Mouse (Mus musculus): Measurements from ENCODE around the gene Gm16181. TPM values are rescaled to one million over a fixed set of nuclear protein-coding genes. Genes with fewer than 3 reads are reported as not detected.
A peak's percentile ranks its signal among the peaks of the same experiment; 100 is the strongest.

The Gm16181 gene
- polyA plus RNA-seq, 1 experiment from 2014 or later = 0.46 TPM

DNA sequence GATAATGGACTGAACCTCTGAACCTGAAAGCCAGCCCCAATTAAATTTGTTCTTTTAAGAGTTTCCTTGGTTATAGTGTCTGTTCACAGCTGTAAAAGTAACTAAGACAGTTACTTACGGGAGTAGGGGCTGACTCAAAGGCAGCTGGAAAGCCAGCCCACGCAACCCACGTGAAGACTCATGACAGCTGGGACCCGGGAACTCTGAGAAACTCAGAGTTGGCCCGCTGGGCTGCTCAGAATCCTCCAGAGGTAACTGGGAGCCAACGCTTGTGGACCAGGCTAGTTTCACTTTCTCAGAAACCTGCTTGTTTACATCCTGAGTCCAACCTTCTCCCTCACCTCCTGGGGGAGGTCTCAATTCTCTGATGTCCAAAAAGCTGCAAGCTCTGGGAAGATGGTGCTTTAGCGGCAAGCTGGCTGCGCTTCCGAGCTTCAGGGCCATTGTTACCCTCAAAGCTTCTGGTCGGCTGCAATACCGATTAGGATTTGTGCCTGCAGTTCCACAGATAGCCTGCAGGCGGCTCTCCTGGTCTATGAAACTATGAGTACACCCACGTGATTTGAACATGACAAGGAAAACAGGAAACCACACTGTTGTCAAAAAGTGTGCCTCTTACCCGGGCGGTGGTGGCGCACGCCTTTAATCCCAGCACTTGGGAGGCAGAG lies 37.3 kb downstream of the Gm16181 start:
- no peak for ATAC-seq
- 17% methylated on average over 17 of the region's 17 CpGs for WGBS

DNA sequence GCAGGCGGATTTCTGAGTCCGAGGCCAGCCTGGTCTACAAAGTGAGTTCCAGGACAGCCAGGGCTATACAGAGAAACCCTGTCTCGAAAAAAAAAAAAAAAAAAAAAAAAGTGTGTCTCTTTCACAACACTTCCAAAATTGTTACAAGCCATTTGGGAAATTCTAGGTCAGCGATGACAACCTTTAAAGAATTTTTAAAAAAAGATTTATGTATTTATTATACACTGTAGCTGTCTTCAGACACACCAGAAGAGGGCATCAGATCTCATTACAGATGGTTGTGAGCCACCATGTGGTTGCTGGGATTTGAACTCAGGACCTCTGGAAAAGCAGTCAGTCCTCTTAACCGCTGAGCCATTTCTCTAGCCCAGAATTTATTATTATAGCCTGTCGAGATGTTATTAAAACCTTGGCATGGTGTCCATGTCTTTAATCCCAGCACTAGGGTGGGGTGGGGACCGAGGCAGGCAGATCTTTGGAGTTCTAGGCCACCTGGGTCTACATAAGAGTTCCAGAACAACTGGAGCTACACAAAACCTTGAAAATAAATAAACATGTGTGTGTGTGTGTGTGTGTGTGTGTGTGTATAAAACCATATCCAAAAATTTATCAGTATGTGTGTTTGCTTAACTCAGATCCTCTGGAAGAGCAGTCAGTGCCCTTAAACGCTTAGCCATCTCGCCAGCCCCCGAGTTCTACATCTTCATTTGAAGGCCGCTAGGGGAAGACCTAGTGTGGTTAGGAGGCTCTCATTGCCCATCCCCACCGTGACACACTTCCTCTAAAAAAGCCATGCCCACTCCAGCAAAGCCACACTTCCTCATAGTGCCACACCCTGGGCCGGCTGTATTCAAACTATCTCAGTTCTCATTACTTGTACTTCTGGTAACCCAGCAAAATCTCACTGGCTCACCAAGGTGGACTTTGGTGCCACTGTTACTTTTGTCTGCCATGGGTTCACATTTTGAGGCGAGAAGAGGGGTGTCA lies 38.2 kb downstream of the Gm16181 start:
- H3K4me2 ChIP-seq (ENCODE audit: low read depth, low read length) = peak overlapping the region; percentile 48

More for the DNA sequence above, 37.3 kb downstream of the Gm16181 start:
- Histone ChIP-seq H3K4me1 (ENCODE audit: control insufficient read depth, insufficient read depth, low read length) (no peaks in the 10 kb centered on the region), H3K4me3 (ENCODE audit: low read length) (peak overlapping the region; percentile 32), H3K27me3 (replicated peaks; ENCODE audit: control insufficient read depth, insufficient read depth, low read length) (no peaks in the 10 kb centered on the region), H3K27ac (ENCODE audit: low read length) (no peak overlapping the region), H3K4me2 (ENCODE audit: low read depth, low read length) (peak overlapping the region; percentile 48), H3K9me3 (ENCODE audit: control insufficient read depth, low read length) (no peaks in the 10 kb centered on the region), H3K36me3 (ENCODE audit: control insufficient read depth, insufficient read depth, low read length) (peaks cover 1% of the 10 kb centered on the region; the same call in 1 of the 2 replicates), H3K9ac (ENCODE audit: low read depth, low read length) (peak overlapping the region; percentile 43; the same call in 1 of the 2 replicates)

GRCm38 (mm10) chr17:35259621-35260020 lies 39.0 kb downstream of the Gm16181 start:
- WGBS = 67% methylated on average over 4 of the region's 4 CpGs
- Histone ChIP-seq H3K36me3 (ENCODE audit: control insufficient read depth, insufficient read depth, low read length) (no peaks in the 10 kb centered on the region), H3K4me1 (ENCODE audit: control insufficient read depth, insufficient read depth, low read length) (no peaks in the 10 kb centered on the region), H3K4me2 (ENCODE audit: low read depth, low read length) (no peak overlapping the region), H3K27ac (ENCODE audit: low read length) (0 out of 2 replicates have a peak overlapping the region, but pooled peaks have one; percentile 10), H3K4me3 (ENCODE audit: low read length) (no peak overlapping the region), H3K9ac (ENCODE audit: low read depth, low read length) (no peak overlapping the region), H3K9me3 (ENCODE audit: control insufficient read depth, low read length) (no peaks in the 10 kb centered on the region), H3K27me3 (replicated peaks; ENCODE audit: control insufficient read depth, insufficient read depth, low read length) (no peaks in the 10 kb centered on the region)
- no peak for ATAC-seq

More for the DNA sequence above, 38.2 kb downstream of the Gm16181 start:
- Histone ChIP-seq H3K36me3 (ENCODE audit: control insufficient read depth, insufficient read depth, low read length) (no peaks in the 10 kb centered on the region), H3K4me3 (ENCODE audit: low read length) (no peak overlapping the region), H3K27ac (ENCODE audit: low read length) (0 out of 2 replicates have a peak overlapping the region, but pooled peaks have one; percentile 10), H3K9me3 (ENCODE audit: control insufficient read depth, low read length) (no peaks in the 10 kb centered on the region), H3K4me1 (ENCODE audit: control insufficient read depth, insufficient read depth, low read length) (no peaks in the 10 kb centered on the region), H3K27me3 (replicated peaks; ENCODE audit: control insufficient read depth, insufficient read depth, low read length) (no peaks in the 10 kb centered on the region), H3K9ac (ENCODE audit: low read depth, low read length) (no peak overlapping the region)
- WGBS = 52% methylated on average over 13 of the region's 14 CpGs
- no peak for ATAC-seq

DNA sequence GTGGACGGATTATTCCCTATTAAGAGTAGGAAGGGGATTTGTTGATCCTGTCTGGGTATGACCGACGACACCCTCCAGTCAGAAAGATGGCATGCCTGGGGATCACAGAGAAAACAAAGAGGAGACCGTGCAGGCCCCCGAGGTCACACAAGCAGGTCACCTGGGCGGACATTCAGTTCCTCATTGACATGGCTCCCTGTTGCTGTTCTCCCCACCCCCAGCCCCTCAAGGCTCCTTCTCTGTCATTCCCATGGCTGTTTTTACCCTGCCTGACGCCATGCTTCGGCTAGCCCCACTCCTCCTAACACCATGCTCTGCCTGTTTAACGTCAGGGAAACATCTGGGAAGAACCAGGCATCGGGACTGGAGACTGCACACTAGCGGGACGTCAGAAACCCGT lies 41.0 kb downstream of the Gm16181 start:
- ATAC-seq = no peak
- no peaks in the 10 kb centered on the region for H3K36me3 ChIP-seq (ENCODE audit: control insufficient read depth, insufficient read depth, low read length)
- H3K4me3 ChIP-seq (ENCODE audit: low read length) = no peak overlapping the region
- H3K4me2 ChIP-seq (ENCODE audit: low read depth, low read length) = no peak overlapping the region
- H3K27ac ChIP-seq (ENCODE audit: low read length) = no peak overlapping the region
- H3K27me3 ChIP-seq (replicated peaks; ENCODE audit: control insufficient read depth, insufficient read depth, low read length) = no peaks in the 10 kb centered on the region
- H3K9ac ChIP-seq (ENCODE audit: low read depth, low read length) = no peak overlapping the region
- WGBS = 69% methylated on average over 13 of the region's 13 CpGs
- H3K4me1 ChIP-seq (ENCODE audit: control insufficient read depth, insufficient read depth, low read length) = no peaks in the 10 kb centered on the region
- no peaks in the 10 kb centered on the region for H3K9me3 ChIP-seq (ENCODE audit: control insufficient read depth, low read length)

GRCm38 (mm10) chr17:35262664-35263522 lies 42.3 kb downstream of the Gm16181 start, which contains the start of gene H2-D1:
Gene H2-D1, plus strand, starts transcription at chr17:35262730.
- H3K27me3 ChIP-seq (replicated peaks; ENCODE audit: control insufficient read depth, insufficient read depth, low read length) = no peaks in the 10 kb centered on the region
- peak; percentile 93 for ATAC-seq
- H3K4me1 ChIP-seq (ENCODE audit: control insufficient read depth, insufficient read depth, low read length) = no peaks in the 10 kb centered on the region
- peak within 1 kb of the TSS; percentile 79 for H3K9ac ChIP-seq (ENCODE audit: low read depth, low read length)
- no peak within 1 kb of the TSS; the same call in 1 of the 2 replicates for H3K27ac ChIP-seq (ENCODE audit: low read length)
- no peaks in the 10 kb centered on the region for H3K9me3 ChIP-seq (ENCODE audit: control insufficient read depth, low read length)
- H3K4me3 ChIP-seq (ENCODE audit: low read length) = peak within 1 kb of the TSS; percentile 75
- H3K36me3 ChIP-seq (ENCODE audit: control insufficient read depth, insufficient read depth, low read length) = no peaks in the 10 kb centered on the region
- H3K4me2 ChIP-seq (ENCODE audit: low read depth, low read length) = peak within 1 kb of the TSS; percentile 97
- WGBS = under 1% methylated on average over 65 of the region's 73 CpGs

DNA sequence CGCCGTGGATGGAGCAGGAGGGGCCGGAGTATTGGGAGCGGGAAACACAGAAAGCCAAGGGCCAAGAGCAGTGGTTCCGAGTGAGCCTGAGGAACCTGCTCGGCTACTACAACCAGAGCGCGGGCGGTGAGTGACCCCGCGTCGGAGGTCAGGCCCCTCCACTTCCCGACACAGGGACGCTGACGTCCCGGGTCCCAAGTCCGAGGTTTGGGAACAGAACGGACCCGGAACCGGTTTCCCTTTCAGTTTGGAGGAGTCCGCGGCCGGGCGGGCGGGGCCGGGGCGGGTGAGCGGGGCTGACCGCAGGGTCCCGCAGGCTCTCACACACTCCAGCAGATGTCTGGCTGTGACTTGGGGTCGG lies 42.9 kb downstream of the Gm16181 start:
- H3K9me3 ChIP-seq (ENCODE audit: control insufficient read depth, low read length) = no peaks in the 10 kb centered on the region
- ATAC-seq = peak; percentile 55
- peak overlapping the region; percentile 97 for H3K4me2 ChIP-seq (ENCODE audit: low read depth, low read length)
- H3K4me3 ChIP-seq (ENCODE audit: low read length) = peak overlapping the region; percentile 75
- WGBS = 2% methylated on average over 31 of the region's 31 CpGs
- peak overlapping the region; percentile 79 for H3K9ac ChIP-seq (ENCODE audit: low read depth, low read length)
- no peaks in the 10 kb centered on the region for H3K27me3 ChIP-seq (replicated peaks; ENCODE audit: control insufficient read depth, insufficient read depth, low read length)
- H3K36me3 ChIP-seq (ENCODE audit: control insufficient read depth, insufficient read depth, low read length) = no peaks in the 10 kb centered on the region
- no peak overlapping the region; the same call in 1 of the 2 replicates for H3K27ac ChIP-seq (ENCODE audit: low read length)
- no peaks in the 10 kb centered on the region for H3K4me1 ChIP-seq (ENCODE audit: control insufficient read depth, insufficient read depth, low read length)

GRCm38 (mm10) chr17:35267399-35268086 lies 46.9 kb downstream of the Gm16181 start:
- no peak for ATAC-seq
- 74% methylated on average over 1 of the region's 1 CpGs for whole genome bisulfite sequencing

GRCm38 (mm10) chr17:35269653-35270347 lies 49.2 kb downstream of the Gm16181 start:
- H3K36me3 ChIP-seq (ENCODE audit: control insufficient read depth, insufficient read depth, low read length) = no peaks in the 10 kb centered on the region
- no peaks in the 10 kb centered on the region for H3K9me3 ChIP-seq (ENCODE audit: control insufficient read depth, low read length)
- H3K4me2 ChIP-seq (ENCODE audit: low read depth, low read length) = no peak overlapping the region
- no peaks in the 10 kb centered on the region for H3K27me3 ChIP-seq (replicated peaks; ENCODE audit: control insufficient read depth, insufficient read depth, low read length)
- H3K27ac ChIP-seq (ENCODE audit: low read length) = no peak overlapping the region
- no peaks in the 10 kb centered on the region for H3K4me1 ChIP-seq (ENCODE audit: control insufficient read depth, insufficient read depth, low read length)
- 30% methylated on average over 3 of the region's 3 CpGs for WGBS
- no peak overlapping the region for H3K4me3 ChIP-seq (ENCODE audit: low read length)
- H3K9ac ChIP-seq (ENCODE audit: low read depth, low read length) = no peak overlapping the region
- ATAC-seq = peak; percentile 28; the same call in 1 of the 2 replicates

More at GRCm38 (mm10) chr17:35267399-35268086, 46.9 kb downstream of the Gm16181 start:
- Histone ChIP-seq H3K9ac (ENCODE audit: low read depth, low read length) (no peak overlapping the region), H3K36me3 (ENCODE audit: control insufficient read depth, insufficient read depth, low read length) (no peaks in the 10 kb centered on the region), H3K4me2 (ENCODE audit: low read depth, low read length) (no peak overlapping the region), H3K27ac (ENCODE audit: low read length) (no peak overlapping the region), H3K9me3 (ENCODE audit: control insufficient read depth, low read length) (no peaks in the 10 kb centered on the region), H3K4me1 (ENCODE audit: control insufficient read depth, insufficient read depth, low read length) (no peaks in the 10 kb centered on the region), H3K4me3 (ENCODE audit: low read length) (no peak overlapping the region), H3K27me3 (replicated peaks; ENCODE audit: control insufficient read depth, insufficient read depth, low read length) (no peaks in the 10 kb centered on the region)
